ENCODE assay signal across 8 mouse cellular contexts in the genomic region with DNA sequence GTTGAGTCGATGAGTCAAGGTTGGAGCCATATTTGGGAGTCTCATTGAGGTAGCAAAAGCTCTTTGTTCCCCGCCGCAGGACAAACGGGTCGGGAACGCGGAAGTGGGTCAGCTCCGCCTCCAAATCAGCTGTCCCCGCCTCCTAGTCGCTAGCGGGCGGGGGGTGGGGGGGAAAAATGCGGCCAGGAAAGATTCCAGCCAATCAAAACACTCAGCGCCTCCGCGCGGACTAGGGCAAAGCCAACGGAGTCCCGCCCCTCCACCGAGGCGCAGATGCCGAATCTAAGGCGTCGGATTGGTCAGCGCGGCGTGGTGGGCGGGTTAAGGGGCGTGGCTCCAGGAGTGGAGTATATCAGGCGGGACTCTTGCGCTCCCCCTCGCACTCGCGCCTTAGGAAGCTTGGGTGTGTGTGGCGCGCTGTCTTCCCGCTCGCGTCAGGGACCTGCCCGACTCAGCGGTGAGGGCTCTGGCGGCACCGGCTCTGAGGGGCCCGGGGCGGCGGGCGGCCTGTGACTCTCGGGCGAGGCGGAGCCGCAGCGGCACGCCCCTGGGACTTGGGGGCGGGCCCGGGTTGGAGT. TPM values are rescaled to one million over a fixed set of nuclear protein-coding genes. Genes with fewer than 3 reads are reported as not detected.
DNase-seq lines count a peak whose midpoint lies in the region; ATAC-seq and TF ChIP-seq lines count a peak whose summit lies in the region.

No protein-coding gene starts in this region.

- H3K79me2 ChIP-seq in MEL (ENCODE audit: control insufficient read depth, insufficient read depth, low read length, poor library complexity): peaks cover 8% of the 10 kb centered on the region; the same call in 1 of the 2 replicates

- TF ChIP-seq EP300 in MEL (IDR thresholded peaks at IDR 0.05; ENCODE audit: low read depth in 1 of 2, low read length in 2 of 2): no peak

- H3K4me3 ChIP-seq in MEL (ENCODE audit: control insufficient read depth in 1 of 2, insufficient read depth in 1 of 2, low read depth in 2 of 2, low read length in 2 of 2): peak overlapping the region; percentile 67 to 84
- H3K4me3 ChIP-seq in cerebellum, adult 2 months (replicated peaks; ENCODE audit: insufficient read depth, low read depth, low read length): peak overlapping the region; percentile 97
- H3K4me3 ChIP-seq in forebrain, postnatal 0 days (ENCODE audit: low read depth, low read length): peak overlapping the region; percentile 99
- peak overlapping the region; percentile 71 for H3K4me3 ChIP-seq in lung, embryonic 14.5 days (ENCODE audit: low read depth, low read length)

- peak overlapping the region; percentile 57 for H3K4me2 ChIP-seq in forebrain, postnatal 0 days (ENCODE audit: low read depth)
- peak overlapping the region; percentile 85 for H3K4me2 ChIP-seq in lung, embryonic 14.5 days

- peak overlapping the region; percentile 90 for H3K27ac ChIP-seq in MEL (ENCODE audit: control insufficient read depth, low read depth, low read length)
- H3K27ac ChIP-seq in cerebellum, adult 2 months (ENCODE audit: insufficient read depth, low read length): peak overlapping the region; percentile 95
- H3K27ac ChIP-seq in forebrain, postnatal 0 days (ENCODE audit: low read depth, low read length): peak overlapping the region; percentile 100
- H3K27ac ChIP-seq in lung, embryonic 14.5 days (ENCODE audit: low read depth): peak overlapping the region; percentile 99

- peak overlapping the region; percentile 92 for H3K9ac ChIP-seq in MEL (ENCODE audit: control insufficient read depth, low read depth, low read length, poor library complexity, severe bottlenecking)
- peak overlapping the region; percentile 100 for H3K9ac ChIP-seq in forebrain, postnatal 0 days
- peak overlapping the region; percentile 93 for H3K9ac ChIP-seq in lung, embryonic 14.5 days

- no peaks in the 10 kb centered on the region for H3K27me3 ChIP-seq in MEL (ENCODE audit: control insufficient read depth in 1 of 2, insufficient read depth in 2 of 2, low read length in 2 of 2)
- H3K27me3 ChIP-seq in cerebellum, adult 2 months (ENCODE audit: control insufficient read depth, insufficient read depth, low read length): no peaks in the 10 kb centered on the region
- H3K27me3 ChIP-seq in forebrain, postnatal 0 days (ENCODE audit: insufficient read depth, low read length): no peaks in the 10 kb centered on the region
- H3K27me3 ChIP-seq in lung, embryonic 14.5 days (ENCODE audit: insufficient read depth, low read length): no peaks in the 10 kb centered on the region

- TF ChIP-seq CTCF in MEL (IDR thresholded peaks at IDR 0.05 in 2 of 3, conservative IDR thresholded peaks at IDR 0.05 in 1 of 3; ENCODE audit: control insufficient read depth in 1 of 3, insufficient read depth in 1 of 3, low read depth in 2 of 3, low read length in 3 of 3, poor library complexity in 1 of 3, severe bottlenecking in 1 of 3): no peak
- no peak for TF ChIP-seq CTCF in cerebellum, adult 2 months (IDR thresholded peaks at IDR 0.05; ENCODE audit: borderline replicate concordance, insufficient read depth, low read depth, low read length)
- TF ChIP-seq CTCF in forebrain, postnatal 0 days (IDR thresholded peaks at IDR 0.05; ENCODE audit: low read depth): no peak
- TF ChIP-seq CTCF in lung, embryonic 14.5 days (IDR thresholded peaks at IDR 0.05; ENCODE audit: low read depth): no peak

- ATAC-seq in forebrain, postnatal 0 days: peak; percentile 91
- peak; percentile 87 for ATAC-seq in lung, embryonic 14.5 days (ENCODE audit: insufficient read depth)
- ATAC-seq in neutrophil, adult 5-6 weeks (ENCODE audit: extremely low read depth, insufficient number of reproducible peaks, low FRiP score, poor library complexity, severe bottlenecking): peak; percentile 75

- peaks cover 0 to 13% of the 10 kb centered on the region in 2 experiments; a peak in 2 of 4 replicates for H3K36me3 ChIP-seq in MEL (ENCODE audit: control insufficient read depth in 1 of 2, insufficient read depth in 2 of 2, low read length in 2 of 2)
- peaks cover 27% of the 10 kb centered on the region for H3K36me3 ChIP-seq in forebrain, postnatal 0 days (ENCODE audit: insufficient read depth)
- peaks cover 34% of the 10 kb centered on the region for H3K36me3 ChIP-seq in lung, embryonic 14.5 days (ENCODE audit: insufficient read depth)

- DNase-seq in MEL (ENCODE audit: low read depth, low spot score): peak; percentile 98
- peak; percentile 99 to 100 for DNase-seq in cerebellum, adult 2 months
- DNase-seq in forebrain, postnatal 0 days: peak; percentile 100
- DNase-seq in heart, postnatal 4 days: peak; percentile 100
- DNase-seq in layer of hippocampus, adult 8-10 months (ENCODE audit: low spot score in 2 of 2): peak; percentile 96 to 98
- peak; percentile 100 for DNase-seq in lung, embryonic 14.5 days
- DNase-seq in testis, postnatal 14 days (ENCODE audit: low spot score): peak; percentile 98

- H3K9me3 ChIP-seq in MEL (replicated peaks; ENCODE audit: insufficient read depth, low read length): no peaks in the 10 kb centered on the region
- H3K9me3 ChIP-seq in forebrain, postnatal 0 days (ENCODE audit: low read length): no peaks in the 10 kb centered on the region
- no peaks in the 10 kb centered on the region for H3K9me3 ChIP-seq in lung, embryonic 14.5 days (ENCODE audit: low read depth, low read length)

- TF ChIP-seq RAD21 in MEL (IDR thresholded peaks at IDR 0.05; ENCODE audit: low read depth, low read length): no peak

- peaks cover 4 to 25% of the 10 kb centered on the region in 2 experiments; a peak in 3 of 4 replicates for H3K4me1 ChIP-seq in MEL (ENCODE audit: control insufficient read depth in 1 of 2, insufficient read depth in 2 of 2, low read length in 2 of 2)
- peaks cover 19% of the 10 kb centered on the region for H3K4me1 ChIP-seq in cerebellum, adult 2 months (ENCODE audit: control insufficient read depth, insufficient read depth, low read length)
- H3K4me1 ChIP-seq in forebrain, postnatal 0 days (ENCODE audit: insufficient read depth): peaks cover 26% of the 10 kb centered on the region
- H3K4me1 ChIP-seq in lung, embryonic 14.5 days (ENCODE audit: insufficient read depth): peaks cover 30% of the 10 kb centered on the region

- WGBS in cerebellum, adult 2 months: under 1% methylated on average over 55 of the region's 55 CpGs
- under 1% methylated on average over 55 of the region's 55 CpGs for WGBS in forebrain, postnatal 0 days
- WGBS in lung, embryonic 14.5 days: under 1% methylated on average over 55 of the region's 55 CpGs

- peak; percentile 98 to 99 for TF ChIP-seq POLR2A in MEL (IDR thresholded peaks at IDR 0.05; ENCODE audit: control insufficient read depth in 1 of 2, insufficient read depth in 1 of 2, low read depth in 1 of 2, low read length in 2 of 2, poor library complexity in 1 of 2)
- peak; percentile 97 for TF ChIP-seq POLR2A in cerebellum, adult 2 months (IDR thresholded peaks at IDR 0.05; ENCODE audit: borderline replicate concordance, insufficient read depth, low read length)

RNA-seq across cellular contexts. Expression of gene Cirbp, which starts 1.8 kb away (rescaled TPM):
- total RNA-seq in MEL (2012; rRNA removed): 21.2 and 27.2 TPM in 2 replicates
- 10 to 100 TPM in 1 of 2 experiments, not detected in 1; 56.6 TPM for polyA plus RNA-seq in MEL (2012; ENCODE audit: insufficient read depth in 1 of 2, insufficient read length in 2 of 2, low read depth in 1 of 2, low replicate concordance in 2 of 2, missing spikeins in 1 of 2)
- polyA plus RNA-seq in cerebellum, adult 2 months (2012; rRNA removed): 240 and 261 TPM in 2 replicates
- 345 and 424 TPM in 2 replicates for total RNA-seq in forebrain, postnatal 0 days (2014; rRNA removed)
- 834 and 838 TPM in 2 replicates for polyA plus RNA-seq in forebrain, postnatal 0 days (2015; fragmentation: Nextera tagmentation; extraction: Ambion mirVana)
- 100 to 1,000 TPM; 163 to 193 TPM for total RNA-seq in heart, postnatal 4 days (2021)
- total RNA-seq in layer of hippocampus, adult 8-10 months (2022): 100 to 1,000 TPM in 2 of 4 experiments, 10 to 100 TPM in 2; 75.7 to 148 (median 96.4) TPM
- 71.8 and 71.9 TPM in 2 replicates for polyA plus RNA-seq in lung, embryonic 14.5 days (2014; fragmentation: Nextera tagmentation; extraction: Ambion mirVana)
- total RNA-seq in neutrophil, adult 5-6 weeks (2017): 151 and 158 TPM in 2 replicates

RNA-seq across cellular contexts. Expression of gene 1600002K03Rik, which starts 5.2 kb away (rescaled TPM):
- 16.9 and 17.7 TPM in 2 replicates for total RNA-seq in MEL (2012; rRNA removed)
- 10 to 100 TPM in 1 of 2 experiments, not detected in 1; 11.4 TPM for polyA plus RNA-seq in MEL (2012; ENCODE audit: insufficient read depth in 1 of 2, insufficient read length in 2 of 2, low read depth in 1 of 2, low replicate concordance in 2 of 2, missing spikeins in 1 of 2)
- 16.4 and 18.0 TPM in 2 replicates for polyA plus RNA-seq in cerebellum, adult 2 months (2012; rRNA removed)
- 4.2 and 5.0 TPM in 2 replicates for total RNA-seq in forebrain, postnatal 0 days (2014; rRNA removed)
- polyA plus RNA-seq in forebrain, postnatal 0 days (2015; fragmentation: Nextera tagmentation; extraction: Ambion mirVana): 5.0 and 6.0 TPM in 2 replicates
- 1 to 10 TPM; 1.9 to 4.9 TPM for total RNA-seq in heart, postnatal 4 days (2021)
- 1 to 10 TPM; 1.8 to 9.0 (median 6.2) TPM for total RNA-seq in layer of hippocampus, adult 8-10 months (2022)
- 8.3 and 9.7 TPM in 2 replicates for polyA plus RNA-seq in lung, embryonic 14.5 days (2014; fragmentation: Nextera tagmentation; extraction: Ambion mirVana)
- 10.3 and 14.2 TPM in 2 replicates for total RNA-seq in neutrophil, adult 5-6 weeks (2017)

RNA-seq across cellular contexts. Expression of gene Efna2, which starts 11.7 kb away (rescaled TPM):
- 0.12 TPM in 1 of 2 replicates, not detected in the other for total RNA-seq in MEL (2012; rRNA removed)
- polyA plus RNA-seq in MEL (2012; ENCODE audit: insufficient read depth in 1 of 2, insufficient read length in 2 of 2, low read depth in 1 of 2, low replicate concordance in 2 of 2, missing spikeins in 1 of 2): 1 to 10 TPM in 1 of 2 experiments, not detected in 1; 2.8 TPM
- polyA plus RNA-seq in cerebellum, adult 2 months (2012; rRNA removed): 10.2 and 10.7 TPM in 2 replicates
- 29.0 and 30.9 TPM in 2 replicates for total RNA-seq in forebrain, postnatal 0 days (2014; rRNA removed)
- polyA plus RNA-seq in forebrain, postnatal 0 days (2015; fragmentation: Nextera tagmentation; extraction: Ambion mirVana): 30.6 and 31.3 TPM in 2 replicates
- 1 to 10 TPM; 2.8 to 2.9 TPM for total RNA-seq in heart, postnatal 4 days (2021)
- 1 to 10 TPM; 7.4 to 8.3 (median 7.9) TPM for total RNA-seq in layer of hippocampus, adult 8-10 months (2022)
- 19.6 and 22.7 TPM in 2 replicates for polyA plus RNA-seq in lung, embryonic 14.5 days (2014; fragmentation: Nextera tagmentation; extraction: Ambion mirVana)
- total RNA-seq in neutrophil, adult 5-6 weeks (2017): 0.49 TPM in 1 of 2 replicates, not detected in the other

RNA-seq across cellular contexts. Expression of gene Midn, which starts 19.5 kb away (rescaled TPM):
- total RNA-seq in MEL (2012; rRNA removed): 8.1 and 8.3 TPM in 2 replicates
- 10 to 100 TPM in 1 of 2 experiments, not detected in 1; 26.7 TPM for polyA plus RNA-seq in MEL (2012; ENCODE audit: insufficient read depth in 1 of 2, insufficient read length in 2 of 2, low read depth in 1 of 2, low replicate concordance in 2 of 2, missing spikeins in 1 of 2)
- polyA plus RNA-seq in cerebellum, adult 2 months (2012; rRNA removed): 26.1 and 26.5 TPM in 2 replicates
- total RNA-seq in forebrain, postnatal 0 days (2014; rRNA removed): 91.5 and 120 TPM in 2 replicates
- 19.3 and 21.3 TPM in 2 replicates for polyA plus RNA-seq in forebrain, postnatal 0 days (2015; fragmentation: Nextera tagmentation; extraction: Ambion mirVana)
- 100 to 1,000 TPM; 145 to 163 TPM for total RNA-seq in heart, postnatal 4 days (2021)
- 10 to 100 TPM; 47.2 to 63.6 (median 58.0) TPM for total RNA-seq in layer of hippocampus, adult 8-10 months (2022)
- polyA plus RNA-seq in lung, embryonic 14.5 days (2014; fragmentation: Nextera tagmentation; extraction: Ambion mirVana): 32.6 and 34.2 TPM in 2 replicates
- 126 and 143 TPM in 2 replicates for total RNA-seq in neutrophil, adult 5-6 weeks (2017)

RNA-seq across cellular contexts. Expression of gene Cbarp, which starts 26.9 kb away (rescaled TPM):
- 4.8 and 6.8 TPM in 2 replicates for total RNA-seq in MEL (2012; rRNA removed)
- 10 to 100 TPM in 1 of 2 experiments, not detected in 1; 19.3 TPM for polyA plus RNA-seq in MEL (2012; ENCODE audit: insufficient read depth in 1 of 2, insufficient read length in 2 of 2, low read depth in 1 of 2, low replicate concordance in 2 of 2, missing spikeins in 1 of 2)
- 147 and 151 TPM in 2 replicates for polyA plus RNA-seq in cerebellum, adult 2 months (2012; rRNA removed)
- 114 and 151 TPM in 2 replicates for total RNA-seq in forebrain, postnatal 0 days (2014; rRNA removed)
- 57.5 and 68.2 TPM in 2 replicates for polyA plus RNA-seq in forebrain, postnatal 0 days (2015; fragmentation: Nextera tagmentation; extraction: Ambion mirVana)
- total RNA-seq in heart, postnatal 4 days (2021): 1 to 10 TPM; 3.7 to 5.1 TPM
- total RNA-seq in layer of hippocampus, adult 8-10 months (2022): 100 to 1,000 TPM; 295 to 345 (median 308) TPM
- polyA plus RNA-seq in lung, embryonic 14.5 days (2014; fragmentation: Nextera tagmentation; extraction: Ambion mirVana): 3.8 and 5.5 TPM in 2 replicates
- 0.98 and 1.6 TPM in 2 replicates for total RNA-seq in neutrophil, adult 5-6 weeks (2017)

Comparison
In these comparisons a context has a peak if more than half of its experiments do, and no peak if none do; other contexts are left out.
1. Peak in every context shown above with its lines: DNase-seq, ATAC-seq, H3K4me3 ChIP-seq and H3K27ac ChIP-seq.